Mouse (Mus musculus) brown adipose tissue, adult 24 weeks (tissue): ENCODE measurements around the gene Olfr224. TPM values are rescaled to one million over a fixed set of nuclear protein-coding genes. Genes with fewer than 3 reads are reported as not detected.
"Not testable (repeated sequence)": the region's sequence is repeated elsewhere in the genome, so short reads cannot be mapped to it uniquely, and the experiment has no call there.

ENCODE experiments used
- H3K27ac ChIP-seq: fragments of 200-500 bp; replicated peaks from 2 replicates; pipeline ENCODE4 v1.5.1; 2012; ENCODE audit warnings: low read depth, mild to moderate bottlenecking, low read length
- H3K4me1 ChIP-seq: fragments of 200-500 bp; 2 replicates; pipeline ENCODE4 v1.6.1; 2012; ENCODE audit warnings: low read length, mixed read lengths; ENCODE audit not compliant: control insufficient read depth, insufficient read depth, insufficient read length
- H3K4me3 ChIP-seq: fragments of 200-500 bp; 2 replicates; pipeline ENCODE4 v1.5.1; 2012; ENCODE audit warnings: low read depth, mild to moderate bottlenecking, low read length, moderate library complexity; ENCODE audit not compliant: insufficient read depth
- polyA plus RNA-seq: library from polyadenylated mRNA; stranded (reverse); fragments of >200 nt; gene quantifications from 2 replicates; pipeline ENCODE4 v1.2.4, GENCODE M21; 2012; ENCODE audit not compliant: missing spikeins, insufficient read depth, insufficient read length

Olfr224 gene
- polyA plus RNA-seq, 1 experiment = not detected

- Histone ChIP-seq H3K27ac (no peak overlapping the region), H3K4me1 (no peaks in the 10 kb centered on the region), H3K4me3 (no peak overlapping the region)
Observed at GRCm38 (mm10) chr11:58587898-58588348, 17.6 kb upstream of the Olfr224 start.

GRCm38 (mm10) chr11:58578636-58579035 is 8.3 kb upstream of the Olfr224 start:
- no peak overlapping the region for H3K27ac ChIP-seq
- no peak overlapping the region for H3K4me3 ChIP-seq
- no peaks in the 10 kb centered on the region for H3K4me1 ChIP-seq

- Histone ChIP-seq H3K27ac (no peak within 1 kb of the TSS), H3K4me3 (no peak within 1 kb of the TSS), H3K4me1 (no peaks in the 10 kb centered on the region)
Observed at GRCm38 (mm10) chr11:58577430-58577829, 7.1 kb upstream of the Olfr224 start, which contains the start of gene Olfr325. Gene Olfr325 (plus strand): TSS chr11:58577730.

- Histone ChIP-seq H3K27ac (no peak within 1 kb of the TSS), H3K4me3 (no peak within 1 kb of the TSS), H3K4me1 (no peaks in the 10 kb centered on the region)
Observed at GRCm38 (mm10) chr11:58555536-58555935, 14.8 kb downstream of the Olfr224 start, which contains the start of gene Olfr328. Gene Olfr328 (minus strand): TSS chr11:58555636.

- Histone ChIP-seq H3K4me1 (no peaks in the 10 kb centered on the region), H3K4me3 (no peak within 1 kb of the TSS), H3K27ac (no peak within 1 kb of the TSS)
Observed at GRCm38 (mm10) chr11:58546322-58546721, 24.0 kb downstream of the Olfr224 start, which contains the start of gene Olfr329-ps. Gene Olfr329-ps (minus strand): TSS chr11:58546422.

- not testable (repeated sequence) for H3K4me3 ChIP-seq, H3K27ac ChIP-seq, H3K4me1 ChIP-seq
Observed at GRCm38 (mm10) chr11:58534736-58535135, 35.6 kb downstream of the Olfr224 start, which contains the start of gene Olfr330. Gene Olfr330 (minus strand): TSS chr11:58534836.

- not testable (repeated sequence) for H3K27ac ChIP-seq, H3K4me3 ChIP-seq, H3K4me1 ChIP-seq
Observed at GRCm38 (mm10) chr11:58519756-58520155, 50.6 kb downstream of the Olfr224 start.

GRCm38 (mm10) chr11:58518916-58519315 is 51.4 kb downstream of the Olfr224 start:
- H3K4me1 ChIP-seq, H3K4me3 ChIP-seq, H3K27ac ChIP-seq: not testable (repeated sequence)

Other genes starting within 250 kb of the Olfr224 start
- 54.9 and 75.8 TPM in 2 replicates for gene Zfp672, start 240.2 kb downstream of the Olfr224 start, polyA plus RNA-seq
- gene Sh3bp5l, start 239.8 kb downstream of the Olfr224 start, polyA plus RNA-seq = 19.5 and 20.6 TPM in 2 replicates
- gene Lypd8, start 191.5 kb downstream of the Olfr224 start, polyA plus RNA-seq = not detected in 2 replicates
- gene 1810065E05Rik, start 149.4 kb downstream of the Olfr224 start, polyA plus RNA-seq = not detected in 2 replicates
- gene Gm12253, start 138.0 kb downstream of the Olfr224 start, polyA plus RNA-seq = not detected in 2 replicates
- gene Lypd9, start 117.6 kb downstream of the Olfr224 start, polyA plus RNA-seq = not detected in 2 replicates
- gene Olfr30, start 108.3 kb downstream of the Olfr224 start, polyA plus RNA-seq = not detected in 2 replicates
- gene Olfr332, start 78.0 kb downstream of the Olfr224 start, polyA plus RNA-seq = not detected in 2 replicates
- gene Olfr331, start 68.0 kb downstream of the Olfr224 start, polyA plus RNA-seq = not detected in 2 replicates
- gene Olfr330, start 35.7 kb downstream of the Olfr224 start, polyA plus RNA-seq = not detected in 2 replicates
- not detected in 2 replicates for gene Olfr329-ps, start 24.1 kb downstream of the Olfr224 start, polyA plus RNA-seq
- not detected in 2 replicates for gene Olfr328, start 14.9 kb downstream of the Olfr224 start, polyA plus RNA-seq
- gene Olfr325, start 7.2 kb upstream of the Olfr224 start, polyA plus RNA-seq = not detected in 2 replicates
- not detected in 2 replicates for gene Olfr324, start 24.6 kb upstream of the Olfr224 start, polyA plus RNA-seq
- gene 2210407C18Rik, start 45.5 kb upstream of the Olfr224 start, polyA plus RNA-seq = not detected in 2 replicates
- not detected in 2 replicates for gene Olfr323, start 59.9 kb upstream of the Olfr224 start, polyA plus RNA-seq
- not detected in 2 replicates for gene Trim58, start 69.9 kb upstream of the Olfr224 start, polyA plus RNA-seq
- not detected in 2 replicates for gene Olfr322, start 88.2 kb upstream of the Olfr224 start, polyA plus RNA-seq
- not detected in 2 replicates for gene Olfr320, start 110.5 kb upstream of the Olfr224 start, polyA plus RNA-seq
- not detected in 2 replicates for gene Olfr319, start 128.6 kb upstream of the Olfr224 start, polyA plus RNA-seq
- not detected in 2 replicates for gene Olfr318, start 153.5 kb upstream of the Olfr224 start, polyA plus RNA-seq
- gene Olfr317, start 168.7 kb upstream of the Olfr224 start, polyA plus RNA-seq = not detected in 2 replicates
- gene Olfr316, start 182.2 kb upstream of the Olfr224 start, polyA plus RNA-seq = not detected in 2 replicates
- gene Olfr315, start 202.6 kb upstream of the Olfr224 start, polyA plus RNA-seq = not detected in 2 replicates
- gene Olfr314, start 212.4 kb upstream of the Olfr224 start, polyA plus RNA-seq = not detected in 2 replicates
- not detected in 2 replicates for gene Fam183b, start 231.4 kb upstream of the Olfr224 start, polyA plus RNA-seq
- gene Olfr313, start 244.4 kb upstream of the Olfr224 start, polyA plus RNA-seq = not detected in 2 replicates